Mouse (Mus musculus): ENCODE results near the gene Chst12.

GRCm38 (mm10) chr5:140562601-140563000 is 57.3 kb downstream of the Chst12 start:
- TF ChIP-seq POLR2A (IDR thresholded peaks at IDR 0.05; ENCODE audit: low read depth, low read length) (no peak), CTCF (conservative IDR thresholded peaks at IDR 0.05 in 1 of 2, IDR thresholded peaks at IDR 0.05 in 1 of 2; ENCODE audit: low read depth in 2 of 2, low read length in 2 of 2) (no peak), KAT2A (IDR thresholded peaks at IDR 0.05; ENCODE audit: insufficient replicate concordance, low read length) (no peak), ZNF384 (IDR thresholded peaks at IDR 0.05; ENCODE audit: low read depth, low read length) (no peak), MEF2A (IDR thresholded peaks at IDR 0.05; ENCODE audit: borderline replicate concordance, low read depth, low read length) (no peak), POLR2AphosphoS2 (IDR thresholded peaks at IDR 0.05; ENCODE audit: low read depth, low read length) (no peak), NELFE (IDR thresholded peaks at IDR 0.05; ENCODE audit: low read depth, low read length) (no peak), RAD21 (IDR thresholded peaks at IDR 0.05; ENCODE audit: low read depth, low read length) (no peak), SMC3 (IDR thresholded peaks at IDR 0.05; ENCODE audit: low read depth, low read length) (no peak), ETS1 (conservative IDR thresholded peaks at IDR 0.05; ENCODE audit: low read depth, low read length) (no peak), MAX (IDR thresholded peaks at IDR 0.05; ENCODE audit: low read length) (no peak), EP300 (IDR thresholded peaks at IDR 0.05; ENCODE audit: low read length) (no peak), MYC (IDR thresholded peaks at IDR 0.05; ENCODE audit: low read depth, low read length) (no peak), CHD2 (IDR thresholded peaks at IDR 0.05; ENCODE audit: low read length) (no peak)
